ENCODE assay signal across 31 mouse cellular contexts in the genomic region with DNA sequence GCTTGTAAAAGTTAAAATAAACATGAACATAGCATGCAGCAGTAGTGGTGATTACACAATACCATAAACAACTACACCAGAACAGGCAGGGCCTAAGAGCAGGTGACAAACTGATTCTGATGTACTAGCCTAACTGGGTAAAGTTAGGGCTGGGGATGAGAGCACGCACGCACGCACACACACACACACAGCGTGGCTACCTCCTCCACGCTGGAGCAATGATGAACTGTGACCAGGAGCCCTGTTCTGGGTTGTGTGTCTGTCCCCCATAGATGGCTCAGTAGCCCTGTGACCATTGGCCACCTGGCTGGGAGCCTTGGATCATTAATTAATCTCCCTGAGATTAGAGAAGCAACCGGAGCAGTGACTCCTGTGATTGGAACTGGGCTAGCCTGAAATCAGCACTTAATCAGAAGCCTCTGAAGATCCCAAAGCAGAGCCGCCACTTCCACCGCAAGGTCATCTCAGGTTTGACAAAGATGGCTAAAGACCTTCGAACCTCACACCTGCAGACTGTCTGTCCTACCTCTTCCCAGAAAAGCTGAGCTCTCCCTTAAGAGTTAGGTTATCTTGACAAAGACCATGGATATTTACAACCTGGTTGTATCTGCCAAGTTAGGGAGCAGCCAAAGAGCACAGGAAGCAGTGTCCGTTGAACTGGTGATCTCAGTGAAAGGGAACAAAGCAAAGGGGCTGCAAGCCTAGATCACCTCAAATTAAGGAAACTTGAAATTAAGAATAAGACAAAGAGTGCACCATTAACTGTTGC. TPM values are rescaled to one million over a fixed set of nuclear protein-coding genes. Genes with fewer than 3 reads are reported as not detected.
DNase-seq lines count a peak whose midpoint lies in the region; ATAC-seq and TF ChIP-seq lines count a peak whose summit lies in the region.
"Had no signal": no experiment of that assay in that cellular context is flagged by ENCODE, and none has a peak within 500 bp of the region (broad histone marks: within the 10 kb centered on the region; RNA-seq: fewer than 3 reads in every experiment).

No protein-coding gene starts in this region.

- peak; percentile 40 for ATAC-seq in liver, postnatal 0 days
- ATAC-seq: CD4-positive, CD25-positive, alpha-beta regulatory T cell, adult 4 months; forebrain, embryonic 14.5 days; forebrain, postnatal 0 days had no signal

- no peak overlapping the region for H3K4me3 ChIP-seq in liver, adult 2 months (ENCODE audit: insufficient read depth, low read depth, low read length)
- H3K4me3 ChIP-seq in liver, postnatal 0 days (ENCODE audit: low read depth, low read length): no peak overlapping the region
- H3K4me3 ChIP-seq in small intestine, adult 2 months (ENCODE audit: low read depth, low read length): no peak overlapping the region
- H3K4me3 ChIP-seq: embryonic facial prominence, embryonic 12.5 days; embryonic facial prominence, embryonic 15.5 days; gastrocnemius, adult 2 months; heart, embryonic 12.5 days; heart, embryonic 15.5 days had no signal

- H3K27me3 ChIP-seq in liver, adult 2 months (ENCODE audit: control insufficient read depth, insufficient read depth, low read length): no peaks in the 10 kb centered on the region
- H3K27me3 ChIP-seq in liver, postnatal 0 days (ENCODE audit: insufficient read depth, low read length): no peaks in the 10 kb centered on the region
- no peaks in the 10 kb centered on the region for H3K27me3 ChIP-seq in small intestine, adult 2 months (ENCODE audit: control insufficient read depth, insufficient read depth, low read length)
- H3K27me3 ChIP-seq: embryonic facial prominence, embryonic 12.5 days; embryonic facial prominence, embryonic 15.5 days; heart, embryonic 12.5 days; heart, embryonic 15.5 days had no signal

- WGBS in liver, adult 2 months: 31% methylated on average over 10 of the region's 10 CpGs
- 77% methylated on average over 10 of the region's 10 CpGs for WGBS in liver, postnatal 0 days (ENCODE audit: insufficient replicate concordance)
- 34% methylated on average over 10 of the region's 10 CpGs for WGBS in small intestine, adult 2 months

- no peaks in the 10 kb centered on the region for H3K9me3 ChIP-seq in liver, postnatal 0 days (ENCODE audit: low read length)
- H3K9me3 ChIP-seq: embryonic facial prominence, embryonic 12.5 days; embryonic facial prominence, embryonic 15.5 days; heart, embryonic 12.5 days; heart, embryonic 15.5 days had no signal

- H3K27ac ChIP-seq in liver, adult 2 months (replicated peaks; ENCODE audit: insufficient read depth, low read depth, low read length): peak overlapping the region; percentile 43
- no peak overlapping the region for H3K27ac ChIP-seq in liver, postnatal 0 days (ENCODE audit: low read depth)
- H3K27ac ChIP-seq in small intestine, adult 2 months (ENCODE audit: insufficient read depth, low read depth, low read length): peak overlapping the region; percentile 58; the same call in 1 of the 2 replicates
- H3K27ac ChIP-seq: embryonic facial prominence, embryonic 12.5 days; embryonic facial prominence, embryonic 15.5 days; gastrocnemius, adult 2 months; heart, embryonic 15.5 days; hindbrain, embryonic 14.5 days had no signal

- no peaks in the 10 kb centered on the region for H3K36me3 ChIP-seq in liver, adult 2 months (ENCODE audit: control insufficient read depth, insufficient read depth, low read length)
- H3K36me3 ChIP-seq in liver, postnatal 0 days (replicated peaks; ENCODE audit: insufficient read depth, low read length): no peaks in the 10 kb centered on the region
- no peaks in the 10 kb centered on the region for H3K36me3 ChIP-seq in small intestine, adult 2 months (ENCODE audit: control insufficient read depth, insufficient read depth, low read length)
- H3K36me3 ChIP-seq: embryonic facial prominence, embryonic 12.5 days; embryonic facial prominence, embryonic 15.5 days; heart, embryonic 12.5 days; heart, embryonic 15.5 days had no signal

- no peak for TF ChIP-seq POLR2A in liver, adult 2 months (IDR thresholded peaks at IDR 0.05; ENCODE audit: extremely low read depth, insufficient read depth, low read length)
- no peak for TF ChIP-seq POLR2A in small intestine, adult 2 months (IDR thresholded peaks at IDR 0.05; ENCODE audit: low read depth, low read length)

- DNase-seq in kidney, adult 18-20 months: peak; percentile 11
- no peak for DNase-seq in kidney, postnatal 14 days
- peak; percentile 97 for DNase-seq in liver, adult 2 months (ENCODE audit: extremely low read depth, low read depth, low spot score)
- no peak for DNase-seq in liver
- DNase-seq in liver, postnatal 0 days: no peak
- DNase-seq: adrenal gland, adult 2 months; adrenal gland, postnatal 14 days; cerebellum, adult 11 months; cerebellum, adult 2 months; cerebellum, adult 9-11 months; cerebellum, postnatal 25 days; forebrain, postnatal 0 days; gastrocnemius, adult 2 months; gastrocnemius, postnatal 14 days; heart, postnatal 14 days; heart, postnatal 4 days had no signal

- H3K4me2 ChIP-seq in liver, postnatal 0 days (ENCODE audit: low read depth, low read length): no peak overlapping the region
- H3K4me2 ChIP-seq: embryonic facial prominence, embryonic 12.5 days; embryonic facial prominence, embryonic 15.5 days; heart, embryonic 12.5 days; heart, embryonic 15.5 days; hindbrain, embryonic 14.5 days had no signal

- 0 out of 2 replicates have a peak overlapping the region, but pooled peaks have one; percentile 0 for H3K9ac ChIP-seq in liver, adult 2 months (ENCODE audit: low read depth, low read length)
- no peak overlapping the region for H3K9ac ChIP-seq in liver, postnatal 0 days (replicated peaks)
- H3K9ac ChIP-seq: embryonic facial prominence, embryonic 12.5 days; embryonic facial prominence, embryonic 15.5 days; forebrain, postnatal 0 days; heart, embryonic 12.5 days; heart, embryonic 15.5 days; hindbrain, embryonic 14.5 days had no signal

- H3K4me1 ChIP-seq in liver, adult 2 months (ENCODE audit: control insufficient read depth, insufficient read depth, low read length): peaks cover 16% of the 10 kb centered on the region
- 0 out of 2 replicates have a peak, but pooled peaks cover 3% of the 10 kb centered on the region for H3K4me1 ChIP-seq in liver, postnatal 0 days (ENCODE audit: insufficient read depth)
- peaks cover 4% of the 10 kb centered on the region; the same call in 1 of the 2 replicates for H3K4me1 ChIP-seq in small intestine, adult 2 months (ENCODE audit: control insufficient read depth, insufficient read depth, insufficient read length, low read length)
- H3K4me1 ChIP-seq: embryonic facial prominence, embryonic 12.5 days; embryonic facial prominence, embryonic 15.5 days; heart, embryonic 12.5 days; heart, embryonic 15.5 days had no signal

- H3K79me2 ChIP-seq in liver, adult 2 months (ENCODE audit: control insufficient read depth, insufficient read depth, low read length): no peaks in the 10 kb centered on the region

- no peak for TF ChIP-seq CTCF in liver, adult 2 months (IDR thresholded peaks at IDR 0.05; ENCODE audit: low read depth, low read length)
- no peak for TF ChIP-seq CTCF in liver, postnatal 0 days (IDR thresholded peaks at IDR 0.05; ENCODE audit: low read depth)
- no peak for TF ChIP-seq CTCF in small intestine, adult 2 months (IDR thresholded peaks at IDR 0.05; ENCODE audit: extremely low read depth, insufficient read length, insufficient replicate concordance, low read depth, low read length)

- no peak for TF ChIP-seq EP300 in liver, postnatal 0 days (IDR thresholded peaks at IDR 0.05; ENCODE audit: low read depth)

RNA-seq across cellular contexts. Expression of gene Fabp1, which starts 26.6 kb away (rescaled TPM):
- 4,448 and 10,515 TPM in 2 replicates for total RNA-seq in liver, adult 2 months (2014; rRNA removed)
- polyA plus RNA-seq in liver, adult 2 months (2012; rRNA removed): 1,879 and 1,952 TPM in 2 replicates
- polyA plus RNA-seq in liver, postnatal 0 days (2015; fragmentation: Nextera tagmentation; extraction: Ambion mirVana): 6,645 and 7,607 TPM in 2 replicates
- 100 and 118 TPM in 2 replicates for polyA plus RNA-seq in small intestine, adult 2 months (2012; rRNA removed)
- total RNA-seq: common myeloid progenitor, adult 5-6 weeks; forebrain, postnatal 0 days; gastrocnemius, adult 2 months; gastrocnemius, postnatal 14 days; heart, adult 8-10 months; heart, postnatal 14 days; heart, postnatal 4 days; MEL had no signal
- polyA plus RNA-seq: adrenal gland, adult 2 months; C2C12; CD4-positive, CD25-positive, alpha-beta regulatory T cell, adult 4 months; cerebellum, adult 2 months; embryonic facial prominence, embryonic 12.5 days; forebrain, embryonic 11.5 days; forebrain, embryonic 14.5 days; forebrain, postnatal 0 days; frontal cortex, adult 2 months; hindbrain, embryonic 11.5 days; hindbrain, embryonic 14.5 days had no signal

RNA-seq across cellular contexts. Expression of gene Thnsl2, which starts 28.8 kb away (rescaled TPM):
- total RNA-seq in liver, adult 2 months (2014; rRNA removed): 54.5 and 69.7 TPM in 2 replicates
- polyA plus RNA-seq in liver, adult 2 months (2012; rRNA removed): 50.1 and 57.4 TPM in 2 replicates
- polyA plus RNA-seq in liver, postnatal 0 days (2015; fragmentation: Nextera tagmentation; extraction: Ambion mirVana): 35.4 and 35.8 TPM in 2 replicates
- 10.0 and 23.1 TPM in 2 replicates for polyA plus RNA-seq in small intestine, adult 2 months (2012; rRNA removed)
- polyA plus RNA-seq: C2C12 had no signal

Comparison
In these comparisons a context has a peak if more than half of its experiments do, and no peak if none do; other contexts are left out.
1. DNase-seq: peak in kidney, adult 18-20 months (single experiment) and liver, adult 2 months (single experiment); none in kidney, postnatal 14 days (single experiment), liver (single experiment) and liver, postnatal 0 days (single experiment).
2. RNA of gene Fabp1, which starts 26.6 kb away (polyA plus RNA-seq): 6,645 to 7,607 TPM in liver, postnatal 0 days and 1,879 to 1,952 TPM in liver, adult 2 months; 100 to 118 TPM in small intestine, adult 2 months; every median in the first group is over 10 times any median in the second.